Mouse (Mus musculus) CD4-positive, CD25-positive, alpha-beta regulatory T cell, adult 4 months (primary cell): Measurements from ENCODE around the gene Fn1. TPM values are rescaled to one million over a fixed set of nuclear protein-coding genes. Genes with fewer than 3 reads are reported as not detected.

Experiments
- ATAC-seq: one replicate; pipeline ENCODE4 v1.8.0; 2017
- polyA plus RNA-seq, 2 experiments: library from polyadenylated mRNA; unstranded; fragments of 100-300 nt; shearing (Covaris generic); gene quantifications; one replicate each; pipeline ENCODE4 v1.2.1; 2017

The Fn1 gene
- polyA plus RNA-seq = under 1 TPM; 0.22 to 0.37 TPM

DNA sequence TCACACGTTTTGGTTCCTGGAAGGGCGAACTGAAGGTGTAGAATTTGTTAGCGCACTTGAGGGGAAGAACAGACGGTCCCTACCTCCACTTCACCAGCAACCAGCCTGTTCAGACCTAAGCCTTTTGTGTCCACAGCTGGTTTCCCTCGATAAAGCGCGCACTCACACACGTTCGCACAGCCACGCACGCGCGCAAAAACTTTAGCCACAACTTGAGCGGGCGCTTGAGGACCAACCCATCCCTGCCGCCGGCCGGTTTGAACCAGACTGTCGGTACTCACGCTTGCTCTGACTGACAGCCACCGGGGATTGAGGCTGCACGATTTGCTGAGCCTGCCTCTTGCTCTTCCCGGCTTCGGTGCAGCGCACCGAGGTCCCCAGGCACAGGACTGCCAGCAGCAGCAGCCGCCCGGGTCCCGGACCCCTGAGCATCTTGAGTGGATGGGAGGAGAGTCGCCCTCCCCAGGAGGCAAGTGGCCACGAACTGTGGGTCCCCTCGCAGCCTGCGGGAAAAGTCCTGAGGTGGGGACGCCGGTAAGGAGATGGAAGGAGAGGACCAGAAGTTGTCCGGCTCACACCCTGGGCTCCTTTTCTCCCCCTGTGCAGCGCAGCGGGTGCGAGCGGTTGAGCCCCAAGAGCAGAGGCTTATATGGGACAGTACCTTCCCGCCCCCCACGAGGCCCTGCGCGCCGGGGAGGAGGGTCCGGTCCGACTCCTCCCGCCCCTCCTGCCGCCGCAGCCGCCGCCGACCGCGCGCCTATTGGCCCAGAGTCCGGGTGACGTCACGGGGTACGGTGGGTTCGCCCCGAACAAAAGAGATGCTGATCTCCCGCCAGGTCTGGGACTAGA is at the start of gene Fn1:
Gene Fn1, minus strand, starts transcription at position 650 of the 849 bp plus-strand sequence.
- ATAC-seq = no peak

DNA sequence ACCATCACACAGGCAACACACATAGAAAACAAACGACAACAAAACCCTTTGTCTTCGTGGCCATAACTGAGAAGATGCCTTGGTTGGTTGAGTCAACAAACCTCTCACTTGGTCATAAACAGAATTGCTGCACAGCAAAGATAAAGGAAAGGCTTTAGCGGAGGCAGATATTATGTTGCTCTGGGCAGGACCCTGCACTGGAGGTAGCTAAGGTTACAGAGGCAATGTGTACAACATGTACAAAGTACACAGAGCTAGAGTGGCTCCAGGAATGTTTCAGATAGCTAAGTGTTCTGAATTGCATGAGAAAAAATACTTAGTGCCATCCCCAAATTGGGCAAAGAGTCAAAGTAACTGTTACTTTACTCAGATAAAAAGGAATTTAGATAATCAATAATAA is 43.1 kb upstream of the Fn1 start:
- ATAC-seq = no peak

DNA sequence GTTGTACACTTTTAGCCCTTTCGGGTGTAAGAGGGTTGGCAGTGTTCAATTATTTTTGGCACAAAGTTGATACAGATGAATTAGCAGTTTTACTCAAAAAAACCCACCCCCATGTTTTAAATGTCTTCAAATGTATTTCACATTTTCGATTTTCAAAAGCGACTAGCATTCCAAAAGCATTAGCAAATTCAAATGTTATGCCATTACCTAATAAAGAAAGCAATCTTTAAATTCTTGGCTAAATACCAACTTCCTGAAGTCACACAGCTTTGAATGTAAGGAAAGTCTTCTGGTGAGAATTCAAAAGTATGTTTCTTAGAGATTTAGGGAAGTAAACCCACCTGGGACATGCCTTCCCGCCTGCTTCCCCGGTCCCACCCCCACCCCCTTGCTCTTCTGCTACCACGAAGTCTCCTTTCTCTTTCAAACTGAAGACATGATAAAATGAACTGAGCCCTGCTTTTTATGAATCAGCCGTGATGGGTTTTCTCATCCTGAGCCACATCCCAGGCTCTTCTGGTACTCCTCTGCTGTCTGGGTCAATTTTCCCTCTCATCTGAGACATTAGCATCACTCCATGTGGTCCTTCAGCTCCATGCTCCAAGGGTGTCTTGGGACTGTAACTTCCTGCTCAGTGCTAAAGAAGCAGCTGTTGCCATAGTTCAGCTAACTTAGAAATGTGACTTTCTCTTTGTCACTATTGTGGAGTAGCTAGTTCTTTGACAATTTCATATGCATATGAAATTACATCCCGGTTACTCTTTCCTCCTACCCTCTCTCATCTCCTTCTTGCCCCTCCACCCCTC is 38.7 kb upstream of the Fn1 start:
- no peak for ATAC-seq

GRCm38 (mm10) chr1:71688926-71689303 is 35.9 kb upstream of the Fn1 start:
- no peak for ATAC-seq

DNA sequence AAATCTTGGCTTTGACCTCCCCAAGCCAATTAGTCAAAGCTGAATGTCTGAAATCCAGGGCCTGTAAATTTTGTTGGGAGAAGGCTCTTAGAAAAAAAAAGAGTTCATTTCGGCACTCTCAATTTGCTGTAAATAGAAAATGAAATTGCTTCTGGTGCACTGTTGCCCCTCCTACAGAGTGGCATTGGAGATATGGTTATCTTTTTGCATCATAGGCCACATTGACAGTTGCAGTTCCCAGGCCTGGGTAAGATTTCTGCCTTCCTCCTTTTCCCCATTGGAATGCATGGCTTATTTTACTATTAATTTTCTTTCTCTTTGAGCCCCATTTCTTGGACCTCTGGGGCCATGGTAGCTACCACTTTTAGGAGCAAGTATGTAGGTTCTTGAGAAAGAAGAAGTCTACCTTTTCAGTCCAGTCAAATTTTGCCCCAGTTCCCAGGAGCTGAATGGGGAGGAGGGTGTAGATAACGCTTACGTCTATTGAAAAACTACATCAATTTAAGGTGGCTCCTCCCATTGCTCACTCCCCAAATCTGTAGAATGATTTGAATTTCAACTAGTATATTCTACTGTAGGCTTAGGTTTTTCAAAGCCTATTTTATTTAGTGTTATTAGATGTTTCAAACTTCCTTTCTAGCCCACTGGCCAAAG is 35.4 kb upstream of the Fn1 start:
- no peak for ATAC-seq

GRCm38 (mm10) chr1:71686791-71687190 is 33.8 kb upstream of the Fn1 start:
- ATAC-seq = no peak

GRCm38 (mm10) chr1:71683736-71684135 is 30.7 kb upstream of the Fn1 start:
- no peak for ATAC-seq

DNA sequence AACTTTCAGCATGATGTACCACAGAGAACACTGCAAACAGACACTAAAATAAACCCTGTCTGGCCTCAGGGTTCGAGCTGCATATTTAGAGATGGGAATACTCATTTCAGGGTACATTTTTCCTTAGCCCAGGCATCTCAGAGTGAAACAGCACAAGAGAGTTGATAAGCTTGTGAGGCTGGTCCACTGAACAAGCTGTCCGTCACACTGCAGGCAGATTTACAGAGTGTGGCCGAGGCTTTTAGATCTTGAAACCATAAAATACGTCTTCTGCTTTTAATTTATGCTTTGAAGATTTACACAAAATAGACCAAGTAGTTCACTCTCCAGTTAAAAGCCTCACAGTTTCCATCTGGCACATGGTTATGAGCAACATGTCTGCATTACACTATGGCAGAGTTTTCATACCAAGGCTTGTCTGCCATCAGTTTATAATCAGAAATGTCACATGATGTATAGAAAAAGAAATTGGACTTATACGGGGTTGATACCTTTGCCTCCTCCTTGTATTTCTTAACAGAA is 29.3 kb upstream of the Fn1 start:
- no peak for ATAC-seq

GRCm38 (mm10) chr1:71681306-71681705 is 28.3 kb upstream of the Fn1 start:
- ATAC-seq = no peak

DNA sequence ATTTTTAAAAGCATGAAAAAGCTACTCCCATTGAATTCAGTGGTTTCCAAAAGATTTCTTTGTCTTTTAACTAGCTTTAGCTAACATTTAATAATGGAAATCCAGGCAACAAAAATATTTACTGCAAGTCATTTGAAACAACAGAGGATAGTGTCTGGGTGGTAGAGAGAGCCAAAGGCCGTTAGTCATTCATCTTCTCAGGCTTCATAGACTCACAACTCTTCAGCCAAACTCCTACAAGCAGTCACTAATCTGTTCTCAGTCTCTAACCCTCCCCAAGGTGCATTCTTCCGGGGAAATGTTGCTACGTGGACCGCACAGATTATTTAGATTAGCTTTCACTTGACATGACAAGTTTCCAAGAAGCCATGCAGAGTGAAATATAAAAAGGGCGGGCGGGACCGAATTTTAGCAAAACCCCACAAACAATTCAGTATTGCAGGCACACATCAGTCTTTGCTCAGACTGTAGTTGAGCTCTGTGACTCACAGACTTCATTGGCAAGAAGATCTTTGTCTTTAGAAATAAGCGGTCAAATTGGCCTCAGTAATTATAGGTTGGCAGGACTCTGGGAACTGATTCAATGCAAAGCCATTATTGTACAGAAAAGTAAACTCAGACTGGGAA is 27.2 kb upstream of the Fn1 start:
- ATAC-seq = no peak

DNA sequence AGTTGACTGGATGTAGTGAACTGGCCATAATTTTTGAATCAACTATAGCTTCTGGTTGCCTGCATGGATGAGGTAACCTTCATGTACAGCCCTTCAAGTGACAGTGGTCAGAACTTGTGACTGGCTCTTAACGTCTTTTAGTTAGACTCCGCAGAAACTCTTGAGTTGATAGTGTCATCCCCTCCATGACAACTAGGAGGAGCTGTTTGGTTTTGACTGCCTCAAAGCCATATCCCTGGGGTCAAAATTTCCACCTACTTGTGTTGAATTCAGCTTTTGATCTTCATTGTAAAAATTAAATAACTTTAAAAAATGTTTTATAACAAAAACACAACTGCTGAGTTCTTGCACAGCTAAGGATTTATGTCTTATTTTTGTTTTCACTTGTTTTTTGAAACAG is 22.4 kb upstream of the Fn1 start:
- ATAC-seq = no peak

GRCm38 (mm10) chr1:71674274-71674673 is 21.3 kb upstream of the Fn1 start:
- ATAC-seq = no peak

GRCm38 (mm10) chr1:71673398-71673910 is 20.5 kb upstream of the Fn1 start:
- ATAC-seq = no peak

DNA sequence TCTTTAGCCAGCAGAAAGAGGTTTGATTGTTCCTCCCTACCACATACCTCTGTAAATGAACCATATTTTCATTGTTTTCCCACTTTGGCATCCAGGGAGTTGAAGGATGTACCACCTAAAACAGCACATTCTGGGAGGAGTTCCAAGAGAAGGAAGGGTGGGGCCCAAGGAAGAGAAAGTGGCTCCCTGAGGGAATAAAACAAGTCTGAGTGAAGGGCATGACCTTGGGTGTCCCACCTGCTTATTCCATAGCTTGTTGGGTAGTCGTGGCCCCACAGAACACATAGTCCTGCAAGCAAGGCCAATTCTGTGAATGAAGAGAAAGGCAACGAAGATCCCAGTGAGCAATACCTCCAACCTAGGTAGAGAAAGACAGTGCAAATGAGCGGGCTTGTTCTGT is 19.3 kb upstream of the Fn1 start:
- no peak for ATAC-seq

GRCm38 (mm10) chr1:71663242-71663641 is 10.2 kb upstream of the Fn1 start:
- no peak for ATAC-seq

- no peak for ATAC-seq
Measured at GRCm38 (mm10) chr1:71658632-71659031, 5.6 kb upstream of the Fn1 start.

DNA sequence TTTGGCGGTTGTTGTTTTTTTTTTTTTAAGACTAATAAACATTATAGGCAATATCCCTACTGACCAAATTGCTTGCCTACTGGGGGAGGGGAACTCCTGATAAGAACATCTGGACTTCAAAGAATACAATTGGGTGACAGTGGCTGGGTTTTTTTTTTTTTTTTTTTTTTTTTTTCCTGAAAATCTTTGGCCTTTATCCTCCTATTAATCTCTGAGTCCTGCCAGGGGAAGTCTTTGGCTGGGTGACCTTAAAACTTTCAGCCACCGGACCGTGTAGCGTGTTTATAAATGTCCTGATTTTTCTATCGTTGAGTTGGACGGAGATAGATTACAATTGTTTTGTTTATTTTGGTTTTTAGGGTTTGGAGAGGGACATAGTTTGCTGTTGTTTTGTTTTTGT is 3.3 kb upstream of the Fn1 start:
- ATAC-seq = no peak

DNA sequence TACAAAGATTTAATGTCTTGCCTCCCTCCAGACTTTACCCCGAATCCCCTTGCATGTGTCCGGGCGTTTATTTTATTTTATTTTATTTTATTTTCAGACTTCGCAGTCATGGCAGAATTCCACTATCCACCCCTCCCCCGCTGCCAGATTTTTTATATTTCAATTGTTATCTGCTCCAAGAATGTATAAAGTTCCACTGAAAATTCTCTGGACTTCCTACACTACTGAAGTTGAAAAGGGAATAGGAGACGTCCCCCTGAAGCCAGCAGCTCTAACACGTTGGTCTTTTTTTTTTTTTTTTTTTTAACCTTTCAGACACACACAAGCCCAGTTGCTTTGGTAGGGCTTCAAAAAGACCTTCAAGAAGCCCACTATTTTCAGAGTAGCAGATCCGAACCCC is 1.2 kb upstream of the Fn1 start:
- ATAC-seq = no peak

GRCm38 (mm10) chr1:71653400-71654159 is 580 bp upstream of the Fn1 start:
- ATAC-seq = no peak

GRCm38 (mm10) chr1:71651828-71652227 is 1.2 kb downstream of the Fn1 start:
- ATAC-seq = no peak

- ATAC-seq = no peak
Measured at GRCm38 (mm10) chr1:71651315-71651714, 1.7 kb downstream of the Fn1 start.

DNA sequence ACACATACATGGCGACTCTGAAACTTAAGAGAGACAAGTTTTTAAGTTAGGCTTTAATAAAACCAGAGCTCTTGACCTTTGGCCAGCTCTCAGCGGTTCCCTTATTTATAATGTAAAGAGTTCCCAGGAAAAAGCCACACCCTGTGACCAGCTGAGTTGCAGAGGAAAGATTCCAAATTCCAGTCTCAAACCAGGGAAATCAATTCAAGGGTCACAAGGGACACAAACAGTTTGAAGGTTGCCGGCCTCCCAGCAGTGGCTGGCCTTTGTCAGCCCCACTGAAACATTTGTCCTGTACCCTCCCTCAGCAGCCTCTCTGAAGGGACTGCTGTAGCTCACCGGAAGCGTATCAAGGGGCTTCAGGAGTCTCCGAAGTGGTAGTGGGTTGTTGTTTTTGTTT is 2.3 kb downstream of the Fn1 start:
- no peak for ATAC-seq
